Mouse (Mus musculus) embryonic stem cell, embryonic (primary cell): ENCODE results near the gene Eif3a.

Experiments used
- CTCF ChIA-PET, 4 experiments: fragments of 300-600 bp in 2 of 4; fragments of 350-600 bp in 2 of 4; sonication (Branson Sonifier 250); formaldehyde crosslinking; loops; one replicate each; lab custom pipeline; 2022; ENCODE audit warnings: inconsistent platforms in 2 of 4; lab: Charles Lee
- POLR2A ChIA-PET, 4 experiments: fragments of 300-600 bp in 2 of 4; fragments of 350-600 bp in 2 of 4; sonication (Branson Sonifier 250); formaldehyde crosslinking; loops; one replicate each; lab custom pipeline; 2022; ENCODE audit warnings: antibody characterized with exemption in 4 of 4, inconsistent platforms in 1 of 4; lab: Charles Lee

The Eif3a gene

DNA sequence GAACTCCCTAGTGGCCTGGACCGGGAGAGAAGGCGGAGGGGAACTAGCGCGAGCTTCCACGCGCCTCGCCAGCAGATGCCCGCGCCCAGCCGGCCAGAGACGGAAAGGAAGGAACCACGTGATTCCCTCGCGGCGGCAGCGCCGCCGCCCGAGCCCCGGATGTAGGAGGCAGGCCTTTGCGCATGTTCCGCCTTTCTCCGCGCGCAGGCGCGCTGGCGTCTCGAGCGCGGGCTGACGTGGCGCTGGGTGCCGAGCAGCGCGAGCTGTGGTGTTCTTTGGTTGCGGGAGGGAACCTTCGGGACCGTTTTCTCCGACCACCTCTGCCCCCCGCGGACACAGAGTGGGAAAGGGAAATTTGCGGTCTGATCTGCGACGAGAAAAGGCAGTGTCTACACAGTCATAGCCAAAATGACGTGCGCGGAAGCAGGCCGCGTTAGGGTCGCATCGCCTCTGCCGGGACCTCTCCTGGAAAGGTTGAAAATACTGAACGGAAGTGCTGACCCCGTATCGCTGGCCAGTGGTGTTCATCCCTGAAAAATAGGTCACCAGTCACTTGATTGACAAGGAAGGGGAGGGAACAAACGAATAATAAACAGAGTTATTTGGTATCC lies at the start of gene Eif3a:
Gene Eif3a (minus strand): TSS at position 108 of the 611 bp plus-strand sequence.
- CTCF ChIA-PET: no interaction called here
- POLR2A ChIA-PET: interaction anchor here (0.8 to 16.2 kb wide), 45 partner anchors 8 to 437 kb away, joined by 3 to 434 read pairs (median 6); partner anchors contain the start of genes Fam45a (in 4 of the 4), Nanos1 (in 3 of the 4), Cacul1 (in 2 of the 4) and Grk5 (in 2 of the 4)

GRCm38 (mm10) chr19:60837747-60838146 lies 47.3 kb upstream of the Eif3a start:
- ChIA-PET POLR2A (interaction anchor here in 3 of 4 experiments (0.7 to 1.9 kb wide), 3 partner anchors 11 to 257 kb away, joined by 3 to 6 read pairs (median 5); partner anchors contain the start of genes Cacul1 (in 1 of the 3) and Grk5 (in 1 of the 3)), CTCF (interaction anchor here (0.6 to 3.1 kb wide), 19 partner anchors 9 to 1523 kb away, joined by 3 to 19 read pairs (median 4); no protein-coding TSS in a partner anchor)

GRCm38 (mm10) chr19:60818677-60819076 lies 28.2 kb upstream of the Eif3a start:
- POLR2A ChIA-PET: interaction anchor here in 1 of 4 experiments (1.0 to 2.2 kb wide), 3 partner anchors 8 to 60 kb away, joined by 3 to 7 read pairs (median 5); no protein-coding TSS in a partner anchor
- CTCF ChIA-PET: interaction anchor here in 1 of 4 experiments (0.6 kb wide), 1 partner anchor 266 kb away, joined by 3 read pairs; no protein-coding TSS in a partner anchor

DNA sequence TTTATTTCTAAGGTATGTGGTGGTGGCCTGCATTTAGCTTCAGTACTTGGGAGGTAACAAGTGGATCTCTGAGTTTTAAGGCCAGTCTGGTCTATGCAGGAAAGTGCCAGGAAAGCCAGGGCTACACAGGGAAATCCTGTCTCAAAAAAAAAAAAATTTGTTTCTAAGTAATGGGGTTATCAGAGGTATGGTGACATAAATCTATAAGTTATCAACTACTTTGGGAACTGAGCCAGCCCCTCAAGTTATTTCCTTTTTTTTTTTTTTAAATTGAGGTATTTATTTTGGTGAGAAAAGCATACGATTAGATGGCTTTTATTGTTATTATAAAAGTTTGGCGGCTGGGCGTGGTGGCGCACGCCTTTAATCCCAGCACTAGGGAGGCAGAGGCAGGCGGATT lies 22.7 kb upstream of the Eif3a start:
- POLR2A ChIA-PET: interaction anchor here in 2 of 4 experiments (1.5 to 4.4 kb wide), 8 partner anchors 21 to 61 kb away, joined by 5 to 45 read pairs (median 8); partner anchors contain the start of genes Eif3a (in 2 of the 2) and Prdx3 (in 1 of the 2)
- CTCF ChIA-PET: interaction anchor here in 1 of 4 experiments (0.7 kb wide), 1 partner anchor 478 kb away, joined by 4 read pairs; no protein-coding TSS in a partner anchor

GRCm38 (mm10) chr19:60812036-60812389 lies 21.6 kb upstream of the Eif3a start:
- POLR2A ChIA-PET: interaction anchor here (0.5 to 4.8 kb wide), 43 partner anchors 8 to 415 kb away, joined by 3 to 45 read pairs (median 5); partner anchors contain the start of genes Eif3a (in 4 of the 4), Nanos1 (in 2 of the 4), Cacul1 (in 1 of the 4) and Grk5 (in 1 of the 4)
- CTCF ChIA-PET: interaction anchor here in 2 of 4 experiments (0.6 to 1.7 kb wide), 5 partner anchors 17 to 272 kb away, joined by 3 to 6 read pairs (median 3); partner anchors contain the start of gene Grk5 (in 1 of the 2)

DNA sequence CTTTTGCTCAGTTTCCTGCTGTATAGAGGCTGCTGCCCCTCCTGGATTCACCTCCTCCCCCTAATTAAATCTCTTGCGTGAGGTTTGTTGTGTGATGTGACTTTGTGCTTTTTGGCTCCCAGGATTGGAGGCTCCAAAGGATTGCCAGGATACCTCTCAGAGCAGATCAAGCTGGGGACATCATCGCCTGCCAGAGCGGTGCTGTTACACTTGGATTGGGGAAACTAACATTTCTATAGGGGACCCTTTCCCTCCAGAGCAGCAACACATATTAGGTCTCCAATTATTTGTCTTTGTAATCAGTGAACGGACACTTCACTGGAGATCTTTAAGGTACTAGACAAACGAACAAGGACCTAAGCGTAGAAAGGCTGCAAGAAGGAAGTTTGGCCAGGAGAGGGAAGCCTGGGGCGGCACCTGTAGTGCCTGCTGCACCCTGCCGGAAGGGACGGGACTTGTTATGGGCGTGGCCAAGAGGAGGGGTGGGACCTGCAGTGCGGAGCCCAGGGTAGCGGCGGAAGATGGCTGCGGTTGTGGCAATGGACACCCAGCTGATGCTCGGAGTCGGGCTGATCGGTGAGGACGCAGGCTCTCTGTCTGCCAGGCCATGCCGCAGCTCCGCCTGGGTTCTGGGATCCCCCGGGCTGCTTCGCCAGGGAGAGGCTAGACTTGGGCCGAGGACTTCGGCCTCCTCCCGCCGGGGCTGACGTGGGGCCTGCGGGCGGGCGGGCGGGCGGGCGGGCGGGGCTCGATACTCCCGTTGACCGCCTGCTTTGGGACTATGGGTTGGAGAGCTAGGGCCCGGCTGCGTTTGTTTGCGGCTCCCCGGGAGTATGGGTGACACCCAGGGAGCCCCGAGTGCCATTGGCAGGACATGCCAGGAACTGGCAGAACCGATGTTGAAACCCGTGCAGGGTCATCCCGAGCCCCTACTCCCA lies 20.9 kb upstream of the Eif3a start, which contains the start of gene Fam45a:
Gene Fam45a (plus strand): TSS at position 488 of the 938 bp plus-strand sequence.
- ChIA-PET POLR2A (interaction anchor here (0.5 to 4.8 kb wide), 50 partner anchors 9 to 416 kb away, joined by 3 to 45 read pairs (median 5); partner anchors contain the start of genes Eif3a (in 4 of the 4), Nanos1 (in 2 of the 4), Cacul1 (in 1 of the 4) and Grk5 (in 1 of the 4)), CTCF (interaction anchor here in 1 of 4 experiments (0.6 to 1.7 kb wide), 5 partner anchors 16 to 273 kb away, joined by 3 to 6 read pairs (median 3); partner anchors contain the start of gene Grk5)

GRCm38 (mm10) chr19:60809927-60810326 lies 19.5 kb upstream of the Eif3a start:
- POLR2A ChIA-PET: interaction anchor here in 3 of 4 experiments (0.7 to 4.8 kb wide), 16 partner anchors 12 to 79 kb away, joined by 3 to 45 read pairs (median 6); partner anchors contain the start of genes Eif3a (in 3 of the 3), Grk5 (in 2 of the 3) and Nanos1 (in 2 of the 3)
- CTCF ChIA-PET: no interaction called here

DNA sequence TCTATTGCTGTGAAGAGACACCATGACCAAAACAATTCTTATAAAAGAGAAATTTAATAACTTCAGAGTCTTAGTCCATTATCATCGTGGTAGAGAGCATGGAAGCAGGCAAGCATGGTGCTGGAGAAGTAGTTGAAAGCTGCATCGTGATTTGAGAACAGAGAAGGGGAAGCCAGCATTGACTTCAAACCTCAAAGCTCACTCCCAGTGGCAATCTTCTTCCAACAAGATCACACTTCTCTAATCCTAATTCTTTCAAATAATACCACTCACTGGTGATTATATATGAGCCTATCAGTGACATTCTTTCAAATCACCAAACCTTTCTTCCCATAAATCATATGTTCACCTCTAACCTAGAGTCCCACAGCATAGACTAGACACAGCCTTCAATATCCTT lies 14.4 kb upstream of the Eif3a start:
- CTCF ChIA-PET: no interaction called here
- POLR2A ChIA-PET: interaction anchor here in 3 of 4 experiments (1.3 to 2.0 kb wide), 7 partner anchors 9 to 17 kb away, joined by 4 to 9 read pairs (median 5); partner anchors contain the start of gene Eif3a (in 3 of the 3)

DNA sequence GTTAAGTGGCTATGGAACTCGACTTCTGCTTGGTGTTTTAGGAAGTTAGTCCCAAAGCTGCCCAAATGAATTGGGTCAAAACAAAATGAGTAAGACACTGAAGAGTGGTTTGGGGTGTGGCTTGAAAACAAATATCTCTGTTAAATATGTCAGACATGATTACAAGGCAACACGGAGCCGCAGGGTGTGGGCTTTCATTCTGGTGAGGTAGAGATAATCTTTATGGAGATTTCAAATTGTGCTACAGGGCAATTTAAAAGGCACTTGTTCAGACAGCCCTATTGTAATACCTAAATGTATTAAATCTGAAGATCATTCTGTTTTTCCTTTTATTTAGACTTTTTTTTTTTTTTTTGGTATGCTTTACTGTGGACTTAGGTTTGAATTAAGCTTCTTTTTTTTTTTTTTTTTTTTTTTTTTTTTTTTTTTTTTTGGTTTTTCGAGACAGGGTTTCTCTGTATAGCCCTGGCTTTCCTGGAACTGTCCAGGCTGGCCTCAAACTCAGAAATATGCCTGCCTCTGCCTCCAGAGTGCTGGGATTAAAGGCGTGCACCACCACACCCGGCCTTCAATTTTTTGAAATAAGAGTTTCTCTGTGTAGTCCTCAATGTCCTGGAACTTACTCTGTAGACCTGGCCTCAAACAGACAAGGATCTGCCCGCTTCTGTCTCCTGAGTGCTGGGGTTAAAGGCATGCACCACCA lies 9.6 kb upstream of the Eif3a start:
- ChIA-PET CTCF (no interaction called here), POLR2A (interaction anchor here in 1 of 4 experiments (1.2 kb wide), 1 partner anchor 10 kb away, joined by 3 read pairs; the partner anchor contains the start of gene Eif3a)

- POLR2A ChIA-PET: interaction anchor here in 1 of 4 experiments (1.0 kb wide), 1 partner anchor 13 kb away, joined by 6 read pairs; no protein-coding TSS in a partner anchor
- CTCF ChIA-PET: no interaction called here
These were observed 7.0 kb upstream of the Eif3a start for GRCm38 (mm10) chr19:60797415-60797814.

DNA sequence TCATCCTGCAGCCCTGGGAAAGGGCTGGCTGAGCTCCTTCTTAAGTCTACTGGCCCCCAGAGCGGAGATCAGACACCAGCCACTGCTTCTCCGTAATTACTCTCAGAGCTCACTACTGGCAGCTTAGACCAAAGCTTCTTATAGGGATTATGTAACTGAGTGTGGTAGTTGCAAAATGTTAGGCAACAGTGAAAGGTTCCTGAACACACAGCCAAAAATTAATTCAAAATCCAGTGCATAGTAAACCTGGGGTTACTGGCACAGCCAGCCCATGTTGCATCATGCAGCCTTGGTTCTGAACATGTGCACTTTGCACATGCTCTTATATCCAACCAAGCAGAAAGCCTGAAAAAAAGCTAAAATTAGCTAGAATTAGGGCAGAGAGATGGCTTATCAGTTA lies 4.8 kb upstream of the Eif3a start:
- ChIA-PET POLR2A (interaction anchor here in 2 of 4 experiments (0.6 to 1.7 kb wide), 13 partner anchors 8 to 214 kb away, joined by 3 to 11 read pairs (median 4); partner anchors contain the start of genes Cacul1 (in 2 of the 2) and Fam45a (in 2 of the 2)), CTCF (interaction anchor here in 1 of 4 experiments (1.4 kb wide), 1 partner anchor 17 kb away, joined by 3 read pairs; no protein-coding TSS in a partner anchor)

DNA sequence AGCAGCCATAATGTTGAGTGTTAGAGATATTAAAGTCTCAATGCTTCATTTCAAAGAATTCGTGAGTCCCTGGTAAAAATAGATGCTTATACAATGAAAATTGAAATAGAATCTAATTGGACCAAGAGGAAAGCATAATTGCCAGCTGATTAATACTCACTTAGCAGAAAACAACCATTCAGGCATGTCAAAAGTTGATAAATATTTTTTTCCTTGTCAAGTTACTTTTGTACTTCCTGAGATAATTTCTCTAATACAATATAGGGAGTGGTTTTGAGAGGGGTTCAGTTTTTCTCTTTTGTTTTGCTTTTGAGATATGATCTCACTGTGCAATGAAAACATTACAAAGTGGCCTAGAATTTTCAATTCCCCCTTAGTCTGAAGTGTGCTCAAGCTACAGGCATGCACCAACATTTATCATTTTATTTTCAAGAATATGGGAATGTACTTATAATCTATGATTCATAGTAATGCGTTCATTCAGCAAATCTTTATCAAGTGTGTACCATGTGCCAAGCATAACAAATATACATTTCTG lies 2.8 kb upstream of the Eif3a start:
- POLR2A ChIA-PET: interaction anchor here in 2 of 4 experiments (0.6 to 3.5 kb wide), 2 partner anchors 18 to 431 kb away, joined by 3 to 45 read pairs; partner anchors contain the start of gene Fam45a (in 1 of the 2)
- CTCF ChIA-PET: no interaction called here

DNA sequence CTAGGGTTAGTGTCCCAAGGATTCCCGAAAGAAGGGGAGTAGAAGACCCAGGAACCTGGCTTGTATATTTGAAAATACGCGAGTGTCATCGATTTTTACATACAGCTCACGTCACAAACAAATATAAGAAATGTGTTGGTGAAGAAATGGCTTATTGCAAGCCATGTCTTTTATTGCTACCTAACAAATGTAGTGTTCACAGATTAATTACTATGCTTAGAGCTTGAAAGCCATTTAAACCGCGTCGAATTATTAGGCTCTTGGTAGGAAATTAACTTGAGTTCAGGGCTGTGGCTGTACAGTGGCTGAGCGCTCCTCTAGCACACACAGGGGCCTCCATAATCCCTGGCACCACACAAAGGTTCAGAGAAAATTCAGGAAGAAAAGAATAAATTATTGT lies 706 bp upstream of the Eif3a start:
- POLR2A ChIA-PET: interaction anchor here (0.9 to 16.2 kb wide), 46 partner anchors 8 to 474 kb away, joined by 3 to 434 read pairs (median 6); partner anchors contain the start of genes Fam45a (in 4 of the 4), Nanos1 (in 3 of the 4), Cacul1 (in 2 of the 4) and Grk5 (in 2 of the 4)
- CTCF ChIA-PET: no interaction called here

DNA sequence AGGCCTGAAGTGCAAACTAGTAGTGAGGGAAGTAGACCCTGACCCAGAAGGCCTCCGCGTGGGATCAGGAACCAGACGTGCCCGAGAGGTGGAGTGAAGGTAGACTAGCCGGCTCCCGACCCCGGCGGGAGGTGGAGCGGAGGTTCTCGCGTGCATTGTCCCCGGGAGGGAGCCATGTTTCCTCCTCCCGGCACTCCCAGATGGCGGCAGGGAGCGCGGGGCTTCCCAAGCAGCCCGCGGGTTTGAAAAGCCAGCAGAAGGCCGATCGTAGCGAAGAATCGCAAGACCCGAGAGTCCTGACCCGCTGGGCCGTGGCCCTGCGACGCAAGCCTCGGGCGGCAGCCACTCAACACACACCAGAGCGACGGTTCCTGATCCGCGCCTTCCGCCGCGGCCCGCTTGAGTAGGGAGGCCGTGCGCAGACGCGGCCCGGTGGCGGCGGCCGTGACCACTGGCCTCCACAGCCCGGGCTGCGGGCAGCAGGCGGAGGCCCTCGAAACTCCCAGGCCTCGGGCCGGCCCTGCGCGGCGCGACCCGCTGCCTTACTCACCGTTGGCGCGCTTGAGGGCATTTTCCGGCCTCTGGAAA lies 445 bp downstream of the Eif3a start:
- POLR2A ChIA-PET: interaction anchor here (0.8 to 16.2 kb wide), 45 partner anchors 7 to 437 kb away, joined by 3 to 434 read pairs (median 7); partner anchors contain the start of genes Fam45a (in 4 of the 4), Nanos1 (in 3 of the 4), Cacul1 (in 2 of the 4) and Grk5 (in 2 of the 4)
- CTCF ChIA-PET: interaction anchor here in 1 of 4 experiments (0.7 kb wide), 1 partner anchor 209 kb away, joined by 8 read pairs; the partner anchor contains the start of gene Cacul1

DNA sequence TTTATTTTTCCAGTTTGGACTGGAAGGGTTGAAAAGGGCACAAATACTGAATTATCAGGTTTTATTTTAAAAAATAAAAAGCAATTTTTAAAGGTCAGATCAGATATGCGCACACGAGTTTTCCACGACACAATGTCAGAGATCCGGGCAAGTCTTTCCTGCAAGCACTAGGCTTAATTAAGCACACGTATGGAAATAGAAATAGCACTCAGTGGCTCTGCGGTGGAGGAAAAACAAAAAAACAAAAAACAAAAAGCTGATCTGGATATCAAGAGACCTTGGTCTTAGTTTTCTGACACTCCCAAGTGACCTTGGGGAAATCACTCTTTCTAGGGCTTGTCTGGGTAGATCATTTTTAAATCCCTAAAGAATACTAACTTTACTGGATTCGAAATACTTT lies 1.0 kb downstream of the Eif3a start:
- CTCF ChIA-PET: interaction anchor here in 1 of 4 experiments (0.7 kb wide), 1 partner anchor 208 kb away, joined by 8 read pairs; the partner anchor contains the start of gene Cacul1
- POLR2A ChIA-PET: interaction anchor here (0.6 to 16.2 kb wide), 25 partner anchors 10 to 351 kb away, joined by 3 to 434 read pairs (median 8); partner anchors contain the start of genes Fam45a (in 3 of the 4), Nanos1 (in 3 of the 4), Cacul1 (in 1 of the 4) and Grk5 (in 1 of the 4)
